Mouse (Mus musculus): Measurements from ENCODE around the gene 1700029H14Rik.
A peak's percentile ranks its signal among the peaks of the same experiment; 100 is the strongest.

1700029H14Rik gene

GRCm38 (mm10) chr8:13540122-13540521, 22.1 kb downstream of the 1700029H14Rik start:
- no peak for DNase-seq

- DNase-seq: peak; percentile 98
Observed at GRCm38 (mm10) chr8:13538821-13539220, 23.4 kb downstream of the 1700029H14Rik start.

GRCm38 (mm10) chr8:13537102-13537501, 25.2 kb downstream of the 1700029H14Rik start:
- no peak for DNase-seq

GRCm38 (mm10) chr8:13533123-13533522, 29.1 kb downstream of the 1700029H14Rik start:
- DNase-seq: peak; percentile 72

- DNase-seq: peak; percentile 92
Observed at GRCm38 (mm10) chr8:13531602-13532171, 30.6 kb downstream of the 1700029H14Rik start.

- peak; percentile 100 for DNase-seq
Observed at GRCm38 (mm10) chr8:13530941-13531340, 31.3 kb downstream of the 1700029H14Rik start.

GRCm38 (mm10) chr8:13530401-13530800, 31.9 kb downstream of the 1700029H14Rik start:
- DNase-seq: no peak

- peak; percentile 99 for DNase-seq
Observed at GRCm38 (mm10) chr8:13529891-13530316, 32.4 kb downstream of the 1700029H14Rik start.

- peak; percentile 96 for DNase-seq
Observed at GRCm38 (mm10) chr8:13529011-13529840, 33.0 kb downstream of the 1700029H14Rik start.

- DNase-seq: peak; percentile 36
Observed at GRCm38 (mm10) chr8:13521392-13521791, 40.9 kb downstream of the 1700029H14Rik start.

GRCm38 (mm10) chr8:13520349-13520748, 41.9 kb downstream of the 1700029H14Rik start:
- peak; percentile 71 for DNase-seq

GRCm38 (mm10) chr8:13519503-13519902, 42.8 kb downstream of the 1700029H14Rik start:
- DNase-seq: no peak

- peak; percentile 90 for DNase-seq
Observed at GRCm38 (mm10) chr8:13517284-13517781, 44.9 kb downstream of the 1700029H14Rik start.

GRCm38 (mm10) chr8:13516728-13517127, 45.5 kb downstream of the 1700029H14Rik start:
- peak; percentile 62 for DNase-seq

- DNase-seq: peak; percentile 98
Observed at GRCm38 (mm10) chr8:13516011-13516442, 46.2 kb downstream of the 1700029H14Rik start.

GRCm38 (mm10) chr8:13513556-13514370, 48.5 kb downstream of the 1700029H14Rik start:
- peak; percentile 71 for DNase-seq

GRCm38 (mm10) chr8:13512677-13513076, 49.6 kb downstream of the 1700029H14Rik start:
- DNase-seq: peak; percentile 66

GRCm38 (mm10) chr8:13512016-13512415, 50.2 kb downstream of the 1700029H14Rik start:
- DNase-seq: peak; percentile 45

GRCm38 (mm10) chr8:13507284-13507937, 54.9 kb downstream of the 1700029H14Rik start:
- DNase-seq: peak; percentile 84

- DNase-seq: peak; percentile 96
Observed at GRCm38 (mm10) chr8:13506849-13507248, 55.4 kb downstream of the 1700029H14Rik start.

GRCm38 (mm10) chr8:13504894-13505674, 57.2 kb downstream of the 1700029H14Rik start:
- DNase-seq: peak; percentile 65

Data from heart, adult 11 months (tissue).